Mouse (Mus musculus) CH12.LX (cell line): ENCODE data around the gene Ulk4. TPM values are rescaled to one million over a fixed set of nuclear protein-coding genes. Genes with fewer than 3 reads are reported as not detected.

ENCODE experiments used
- DNase-seq: peaks from one replicate; pipeline ENCODE4 v3.0.0-alpha.2; 2013; ENCODE audit errors: extremely low read depth
- H3K27ac ChIP-seq: 2 replicates; pipeline ENCODE4 v1.5.1; 2012; ENCODE audit warnings: low read depth, mild to moderate bottlenecking, control low read depth, moderate library complexity; ENCODE audit not compliant: insufficient read depth
- H3K27me3 ChIP-seq: replicated peaks from 2 replicates; pipeline ENCODE3; 2012; ENCODE audit warnings: inconsistent platforms
- H3K36me3 ChIP-seq, 2 experiments: replicated peaks in 1 of 2; 2 replicates each; pipeline versions ENCODE3 to v1.6.1; 2012; ENCODE audit warnings: inconsistent platforms in 1 of 2, low read length in 1 of 2, mild to moderate bottlenecking in 1 of 2, mixed read lengths in 1 of 2, moderate library complexity in 1 of 2; ENCODE audit not compliant: control insufficient read depth in 1 of 2, insufficient read depth in 1 of 2
- H3K4me1 ChIP-seq, 2 experiments: 2 replicates each; pipeline ENCODE4 v1.6.1; 2012; ENCODE audit warnings: inconsistent platforms in 1 of 2, moderate library complexity in 1 of 2; ENCODE audit not compliant: insufficient read depth in 2 of 2, control insufficient read depth in 1 of 2
- H3K4me2 ChIP-seq: 2 replicates; pipeline ENCODE4 v1.6.1; 2012; ENCODE audit warnings: low read depth, mild to moderate bottlenecking, control low read depth; ENCODE audit not compliant: poor library complexity, insufficient read depth, severe bottlenecking
- H3K4me3 ChIP-seq, 3 experiments: fragments of 150-350 bp in 1 of 3; sonication (generic) in 1 of 3; replicated peaks in 1 of 3; 2 replicates each; pipeline versions ENCODE3 to v1.5.1; 2011 to 2012; ENCODE audit warnings: low read depth in 2 of 3, low read length in 2 of 3, mild to moderate bottlenecking in 2 of 3, moderate library complexity in 2 of 3, control low read depth in 1 of 3, improper control_type of control experiment in 1 of 3, inconsistent platforms in 1 of 3, mixed read lengths in 1 of 3; ENCODE audit not compliant: poor library complexity in 1 of 3
- H3K79me2 ChIP-seq: replicated peaks from 2 replicates; pipeline ENCODE4 v1.6.1; 2012; ENCODE audit warnings: mild to moderate bottlenecking, moderate library complexity; ENCODE audit not compliant: control insufficient read depth, poor library complexity, insufficient read depth, severe bottlenecking; ENCODE audit errors: extremely low read depth
- H3K9ac ChIP-seq: 2 replicates; pipeline ENCODE4 v1.6.1; 2012; ENCODE audit warnings: low read depth, mild to moderate bottlenecking, control low read depth, moderate library complexity; ENCODE audit not compliant: insufficient read depth
- H3K9me3 ChIP-seq: replicated peaks from 2 replicates; pipeline ENCODE3; 2012; ENCODE audit warnings: low read length, inconsistent platforms, mixed read lengths
- BHLHE40 ChIP-seq: IDR thresholded peaks from 2 replicates; pipeline ENCODE4 v1.6.1; 2011; ENCODE audit warnings: mild to moderate bottlenecking, low read depth, low read length, improper control_type of control experiment
- CHD1 ChIP-seq: IDR thresholded peaks from 2 replicates; pipeline ENCODE4 v1.6.1; 2012; ENCODE audit warnings: low read depth, low read length, improper control_type of control experiment, inconsistent platforms
- EP300 ChIP-seq: IDR thresholded peaks from 2 replicates; pipeline ENCODE4 v1.6.1; 2011; ENCODE audit warnings: low read length, improper control_type of control experiment
- ETS1 ChIP-seq: conservative IDR thresholded peaks from 2 replicates; pipeline ENCODE4 v1.6.1; 2012; ENCODE audit warnings: low read depth, mild to moderate bottlenecking, inconsistent platforms, low read length, improper control_type of control experiment, moderate library complexity
- GABPA ChIP-seq: IDR thresholded peaks from 2 replicates; pipeline ENCODE4 v1.6.1; 2012; ENCODE audit warnings: low read depth, low read length, improper control_type of control experiment, inconsistent platforms; ENCODE audit not compliant: insufficient replicate concordance
- IRF4 ChIP-seq: IDR thresholded peaks from 2 replicates; pipeline ENCODE4 v1.6.1; 2014; ENCODE audit warnings: low read depth, mild to moderate bottlenecking, inconsistent platforms, low read length, improper control_type of control experiment
- KAT2A ChIP-seq: IDR thresholded peaks from 2 replicates; pipeline ENCODE4 v1.6.1; 2012; ENCODE audit warnings: low read length, improper control_type of control experiment, inconsistent platforms; ENCODE audit not compliant: insufficient replicate concordance
- MAFK ChIP-seq: IDR thresholded peaks from 2 replicates; pipeline ENCODE4 v1.6.1; 2011; ENCODE audit warnings: low read length, improper control_type of control experiment; ENCODE audit not compliant: insufficient replicate concordance
- MAX ChIP-seq: IDR thresholded peaks from 2 replicates; pipeline ENCODE4 v1.6.1; 2011; ENCODE audit warnings: low read length, improper control_type of control experiment
- MAZ ChIP-seq: IDR thresholded peaks from 2 replicates; pipeline ENCODE4 v1.6.1; 2012; ENCODE audit warnings: low read depth, mild to moderate bottlenecking, inconsistent platforms, low read length, improper control_type of control experiment, moderate library complexity
- MEF2A ChIP-seq: IDR thresholded peaks from 2 replicates; pipeline ENCODE4 v1.6.1; 2014; ENCODE audit warnings: low read depth, mild to moderate bottlenecking, inconsistent platforms, low read length, improper control_type of control experiment, borderline replicate concordance
- MYC ChIP-seq: IDR thresholded peaks from 2 replicates; pipeline ENCODE4 v1.6.1; 2011; ENCODE audit warnings: low read depth, mild to moderate bottlenecking, improper control_type of control experiment, low read length
- NRF1 ChIP-seq: IDR thresholded peaks from 2 replicates; pipeline ENCODE4 v1.6.1; 2014; ENCODE audit warnings: low read depth, mild to moderate bottlenecking, inconsistent platforms, low read length, improper control_type of control experiment, moderate library complexity
- PAX5 ChIP-seq: IDR thresholded peaks from 2 replicates; pipeline ENCODE4 v1.6.1; 2012; ENCODE audit warnings: low read length, inconsistent platforms, mixed read lengths
- POLR2AphosphoS2 ChIP-seq: IDR thresholded peaks from 2 replicates; pipeline ENCODE4 v1.6.1; 2011; ENCODE audit warnings: low read depth, low read length, improper control_type of control experiment
- RAD21 ChIP-seq: IDR thresholded peaks from 2 replicates; pipeline ENCODE4 v1.6.1; 2011; ENCODE audit warnings: low read depth, mild to moderate bottlenecking, low read length, improper control_type of control experiment, moderate library complexity
- RCOR1 ChIP-seq: conservative IDR thresholded peaks from 2 replicates; pipeline ENCODE4 v1.6.1; 2012; ENCODE audit warnings: low read depth, mild to moderate bottlenecking, inconsistent platforms, low read length, improper control_type of control experiment
- SIN3A ChIP-seq: IDR thresholded peaks from 2 replicates; pipeline ENCODE4 v1.6.1; 2012; ENCODE audit warnings: low read length, improper control_type of control experiment, inconsistent platforms
- TBP ChIP-seq: conservative IDR thresholded peaks from 2 replicates; pipeline ENCODE4 v1.6.1; 2011; ENCODE audit warnings: low read depth, low read length, improper control_type of control experiment
- TCF12 ChIP-seq: IDR thresholded peaks from 2 replicates; pipeline ENCODE4 v1.6.1; 2014; ENCODE audit warnings: low read depth, mild to moderate bottlenecking, inconsistent platforms, low read length, improper control_type of control experiment
- UBTF ChIP-seq: IDR thresholded peaks from 2 replicates; pipeline ENCODE4 v1.6.1; 2012; ENCODE audit warnings: low read depth, mild to moderate bottlenecking, inconsistent platforms, low read length, improper control_type of control experiment, moderate library complexity
- USF1 ChIP-seq: IDR thresholded peaks from 2 replicates; pipeline ENCODE4 v1.6.1; 2014; ENCODE audit warnings: low read depth, mild to moderate bottlenecking, inconsistent platforms, low read length, improper control_type of control experiment
- USF2 ChIP-seq: conservative IDR thresholded peaks from 2 replicates; pipeline ENCODE4 v1.6.1; 2011; ENCODE audit warnings: low read depth, low read length, improper control_type of control experiment
- ZKSCAN1 ChIP-seq: IDR thresholded peaks from 2 replicates; pipeline ENCODE4 v1.6.1; 2012; ENCODE audit warnings: low read depth, inconsistent platforms, low read length, improper control_type of control experiment, borderline replicate concordance
- ZNF384 ChIP-seq: IDR thresholded peaks from 2 replicates; pipeline ENCODE4 v1.6.1; 2012; ENCODE audit warnings: low read depth, low read length, improper control_type of control experiment, inconsistent platforms
- dilution Hi-C: fragments of 300-500 bp; cut with MboI; formaldehyde crosslinking; loops from 2 replicates; pipeline ENCODE4 v1.14.3; 2020; ENCODE audit warnings: low sequenced_read_pairs; ENCODE audit not compliant: extremely low pct_unique_long_range_greater_than_20kb, extremely low pct_ligation_motif_present
- in situ Hi-C: fragments of 300-500 bp; cut with MboI; formaldehyde crosslinking; loops from 3 replicates; pipeline ENCODE4 v1.14.3; 2019; ENCODE audit warnings: low sequenced_read_pairs, low pct_ligation_motif_present, low pct_unique_long_range_greater_than_20kb, mixed read lengths
- polyA plus RNA-seq: library from polyadenylated mRNA; unstranded; fragments of >175 nt; gene quantifications from 2 replicates; pipeline ENCODE4 v1.2.1, GENCODE M21; 2012; ENCODE audit warnings: low read depth; ENCODE audit not compliant: insufficient read length
- total RNA-seq, 2 experiments: library from RNA; depleted of rRNA; stranded (reverse); fragments of 300-350 nt in 1 of 2; fragments of >200 nt in 1 of 2; gene quantifications; 2 replicates each; pipeline ENCODE4 v1.2.3; 2012 to 2014

The Ulk4 gene
- total and polyA plus RNA-seq, 3 experiments: 1.6 to 25.8 (median 18.5) TPM

GRCm38 (mm10) chr9:120985009-120985408, 292.0 kb downstream of the Ulk4 start:
- no peaks in the 10 kb centered on the region for H3K79me2 ChIP-seq
- in situ Hi-C loops: no loop called here
- no peak overlapping the region for H3K4me2 ChIP-seq
- H3K36me3 ChIP-seq: peaks cover 0 to 6% of the 10 kb centered on the region in 2 experiments
- H3K9ac ChIP-seq: no peak overlapping the region
- no peak for TF ChIP-seq RCOR1
- no peak for TF ChIP-seq SIN3A
- no peak for TF ChIP-seq ZKSCAN1
- no peak for TF ChIP-seq BHLHE40
- TF ChIP-seq USF1: no peak
- TF ChIP-seq EP300: no peak
- no peak for TF ChIP-seq NRF1
- no peak for TF ChIP-seq MYC
- no peak for TF ChIP-seq TBP
- no peak for TF ChIP-seq GABPA
- no peak for TF ChIP-seq MAZ
- no peak for TF ChIP-seq RAD21
- no peak for TF ChIP-seq MEF2A
- no peak for TF ChIP-seq POLR2AphosphoS2
- no peak for TF ChIP-seq TCF12
- no peak for TF ChIP-seq UBTF
- no peak for TF ChIP-seq ZNF384
- TF ChIP-seq ETS1: no peak
- no peak for TF ChIP-seq KAT2A
- TF ChIP-seq, all 38 proteins: peak for 0
- dilution Hi-C loops: no loop called here
- Histone ChIP-seq H3K4me3 (no peak overlapping the region), H3K27me3 (no peaks in the 10 kb centered on the region), H3K4me1 (no peaks in the 10 kb centered on the region; a peak in 1 of 4 replicates), H3K27ac (no peak overlapping the region), H3K9me3 (no peaks in the 10 kb centered on the region)
- no peak for DNase-seq

- in situ Hi-C loops: no loop called here
- no peak overlapping the region for H3K9ac ChIP-seq
- TF ChIP-seq UBTF (no peak), SIN3A (no peak), EP300 (no peak), PAX5 (no peak), BHLHE40 (no peak), MAX (no peak), MYC (no peak), USF2 (no peak), IRF4 (no peak), ETS1 (no peak), CHD1 (no peak), MAFK (no peak)
- TF ChIP-seq, all 38 proteins: peak for 0
- Histone ChIP-seq H3K4me1 (no peaks in the 10 kb centered on the region; a peak in 1 of 4 replicates), H3K4me2 (no peak overlapping the region), H3K27ac (no peak overlapping the region), H3K4me3 (no peak overlapping the region), H3K36me3 (peaks cover 0 to 6% of the 10 kb centered on the region in 2 experiments), H3K79me2 (no peaks in the 10 kb centered on the region), H3K27me3 (no peaks in the 10 kb centered on the region), H3K9me3 (no peaks in the 10 kb centered on the region)
- DNase-seq: no peak
- dilution Hi-C loops: no loop called here
Observed at GRCm38 (mm10) chr9:120984509-120984908, 292.5 kb downstream of the Ulk4 start.
